Mouse (Mus musculus): ENCODE results near the gene Phlpp2.

DNA sequence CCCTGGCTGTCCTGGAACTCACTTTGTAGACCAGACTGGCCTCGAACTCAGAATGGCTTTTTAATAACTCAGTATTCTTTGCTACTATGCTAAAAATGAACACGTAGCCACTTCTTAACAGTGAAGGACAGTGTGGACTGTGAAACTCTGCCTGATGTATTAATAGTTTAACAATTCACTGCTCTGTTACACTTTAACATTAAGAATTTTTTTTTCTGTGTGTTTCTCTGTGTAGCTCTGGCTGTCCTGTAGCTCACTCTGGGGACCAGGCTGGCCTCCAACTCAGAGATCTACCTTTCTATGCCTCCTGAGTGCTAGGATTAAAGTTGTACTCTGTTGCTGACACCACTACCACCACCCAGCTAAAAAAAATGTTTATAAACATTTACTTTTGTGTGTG lies 44.8 kb upstream of the Phlpp2 start:
- TF ChIP-seq USF1 (IDR thresholded peaks at IDR 0.05; ENCODE audit: low read depth, low read length) (no peak), SMC3 (IDR thresholded peaks at IDR 0.05; ENCODE audit: low read depth, low read length) (no peak), POLR2A (IDR thresholded peaks at IDR 0.05; ENCODE audit: control insufficient read depth in 1 of 2, insufficient read depth in 1 of 2, low read depth in 1 of 2, low read length in 2 of 2, poor library complexity in 1 of 2) (no peak), TBP (IDR thresholded peaks at IDR 0.05; ENCODE audit: low read depth, low read length) (no peak), EP300 (IDR thresholded peaks at IDR 0.05; ENCODE audit: low read depth in 1 of 2, low read length in 2 of 2) (no peak), HCFC1 (IDR thresholded peaks at IDR 0.05; ENCODE audit: low read depth, low read length) (no peak), CTCF (IDR thresholded peaks at IDR 0.05 in 2 of 3, conservative IDR thresholded peaks at IDR 0.05 in 1 of 3; ENCODE audit: control insufficient read depth in 1 of 3, insufficient read depth in 1 of 3, low read depth in 2 of 3, low read length in 3 of 3, poor library complexity in 1 of 3, severe bottlenecking in 1 of 3) (no peak), SIN3A (IDR thresholded peaks at IDR 0.05; ENCODE audit: low read length) (no peak), GATA1 (IDR thresholded peaks at IDR 0.05; ENCODE audit: low read depth, low read length) (no peak), MAFK (IDR thresholded peaks at IDR 0.05; ENCODE audit: borderline replicate concordance, low read depth, low read length) (no peak), POLR2AphosphoS2 (IDR thresholded peaks at IDR 0.05; ENCODE audit: low read length) (no peak), ETS1 (IDR thresholded peaks at IDR 0.05; ENCODE audit: low read depth, low read length) (no peak), POLR2AphosphoS5 (IDR thresholded peaks at IDR 0.05; ENCODE audit: borderline replicate concordance, low read depth, low read length) (no peak), BHLHE40 (IDR thresholded peaks at IDR 0.05; ENCODE audit: borderline replicate concordance, low read depth, low read length) (no peak)
